Mouse (Mus musculus) hindbrain, embryonic 11.5 days (tissue): Measurements from ENCODE around the gene Plscr3. TPM values are rescaled to one million over a fixed set of nuclear protein-coding genes. Genes with fewer than 3 reads are reported as not detected.

Experiments
- ATAC-seq: fragments of 200-750 bp; cut with Nextera tagmentation; 2 replicates; pipeline ENCODE4 v1.8.0; 2017; ENCODE audit warnings: mild to moderate bottlenecking, moderate TSS enrichment, moderate library complexity; ENCODE audit not compliant: low FRiP score
- DNase-seq: peaks from one replicate; pipeline ENCODE4 v3.0.0-alpha.2; 2015; ENCODE audit warnings: low spot score
- H3K27ac ChIP-seq: fragments of 300-500 bp; sonication (generic); 2 replicates; pipeline ENCODE4 v1.5.1; 2014; ENCODE audit warnings: mild to moderate bottlenecking, low read depth, low read length
- H3K27me3 ChIP-seq: fragments of 300-500 bp; sonication (generic); 2 replicates; pipeline ENCODE4 v1.6.1; 2014; ENCODE audit warnings: mild to moderate bottlenecking, low read length, moderate library complexity, mixed read lengths; ENCODE audit not compliant: control insufficient read depth, insufficient read depth
- H3K36me3 ChIP-seq: fragments of 300-500 bp; sonication (generic); 2 replicates; pipeline ENCODE4 v1.6.1; 2014; ENCODE audit warnings: mild to moderate bottlenecking, low read length, moderate library complexity, mixed read lengths; ENCODE audit not compliant: control insufficient read depth, insufficient read depth
- H3K4me1 ChIP-seq: fragments of 300-500 bp; sonication (generic); replicated peaks from 2 replicates; pipeline ENCODE4 v1.6.1; 2014; ENCODE audit warnings: low read length, mixed read lengths; ENCODE audit not compliant: control insufficient read depth, insufficient read depth
- H3K4me2 ChIP-seq: fragments of 300-500 bp; sonication (generic); replicated peaks from 2 replicates; pipeline ENCODE4 v1.6.1; 2014; ENCODE audit warnings: mild to moderate bottlenecking, low read depth, low read length
- H3K4me3 ChIP-seq: fragments of 300-500 bp; sonication (generic); 2 replicates; pipeline ENCODE4 v1.5.1; 2014; ENCODE audit warnings: low read depth, low read length
- H3K9ac ChIP-seq: fragments of 300-500 bp; sonication (generic); 2 replicates; pipeline ENCODE4 v1.6.1; 2014; ENCODE audit warnings: low read depth, low read length
- H3K9me3 ChIP-seq: fragments of 300-500 bp; sonication (generic); 2 replicates; pipeline ENCODE4 v1.6.1; 2016; ENCODE audit warnings: low read length; ENCODE audit not compliant: control insufficient read depth
- WGBS: fragments of 180-500 bp; shearing (Covaris S2); extraction: QIAGEN DNeasy Blood & Tissue Kit; methylation state at CpG from one replicate; pipeline ENCODE4 v1.1.7; 2014; 5-methylcytosine and 5-hydroxymethylcytosine counted together
- polyA plus RNA-seq: library from polyadenylated mRNA; unstranded; fragments of >200 nt; fragmentation: Nextera tagmentation; extraction: Ambion mirVana; gene quantifications from 2 replicates; pipeline ENCODE4 v1.2.1, GENCODE M21; 2014

The Plscr3 gene
- polyA plus RNA-seq, 1 experiment from 2014 or later, result 62.6 TPM

GRCm38 (mm10) chr11:69884240-69884639 lies 38.1 kb downstream of the Plscr3 start:
- Histone ChIP-seq H3K4me2 (no peak overlapping the region), H3K9ac (no peak overlapping the region), H3K9me3 (no peaks in the 10 kb centered on the region), H3K27me3 (no peaks in the 10 kb centered on the region), H3K36me3 (no peaks in the 10 kb centered on the region), H3K27ac (no peak overlapping the region), H3K4me3 (no peak overlapping the region), H3K4me1 (no peaks in the 10 kb centered on the region; the same call in none of the 2 replicates)
- ATAC-seq, result no peak
- WGBS, result 88% methylated on average over 9 of the region's 9 CpGs
- DNase-seq, result no peak

DNA sequence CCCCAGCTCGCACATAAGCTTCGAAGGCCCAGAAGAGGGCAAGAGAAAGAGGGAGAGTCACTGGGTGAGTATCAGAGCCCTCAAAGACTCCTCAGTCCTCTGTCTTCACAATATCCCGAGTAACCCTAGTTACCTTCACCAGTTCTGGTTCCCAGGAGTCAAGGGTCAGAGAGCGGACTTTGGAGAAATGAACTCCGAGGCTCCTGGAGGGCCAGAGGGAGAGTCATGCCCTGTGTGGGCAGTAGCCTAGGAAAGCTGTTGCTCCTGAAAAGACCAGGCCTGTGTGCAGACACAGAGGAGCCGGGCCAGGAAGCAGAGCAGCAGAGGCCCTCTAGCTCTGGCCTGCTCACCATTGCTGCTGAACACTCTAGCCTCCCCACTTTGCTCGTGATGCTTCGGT lies 38.5 kb downstream of the Plscr3 start:
- Histone ChIP-seq H3K4me1 (no peaks in the 10 kb centered on the region; the same call in none of the 2 replicates), H3K9ac (no peak overlapping the region), H3K27me3 (no peaks in the 10 kb centered on the region), H3K4me2 (no peak overlapping the region), H3K4me3 (no peak overlapping the region), H3K9me3 (no peaks in the 10 kb centered on the region), H3K36me3 (no peaks in the 10 kb centered on the region), H3K27ac (no peak overlapping the region)
- ATAC-seq (no peak), DNase-seq (no peak)
- WGBS, result 80% methylated on average over 8 of the region's 8 CpGs

DNA sequence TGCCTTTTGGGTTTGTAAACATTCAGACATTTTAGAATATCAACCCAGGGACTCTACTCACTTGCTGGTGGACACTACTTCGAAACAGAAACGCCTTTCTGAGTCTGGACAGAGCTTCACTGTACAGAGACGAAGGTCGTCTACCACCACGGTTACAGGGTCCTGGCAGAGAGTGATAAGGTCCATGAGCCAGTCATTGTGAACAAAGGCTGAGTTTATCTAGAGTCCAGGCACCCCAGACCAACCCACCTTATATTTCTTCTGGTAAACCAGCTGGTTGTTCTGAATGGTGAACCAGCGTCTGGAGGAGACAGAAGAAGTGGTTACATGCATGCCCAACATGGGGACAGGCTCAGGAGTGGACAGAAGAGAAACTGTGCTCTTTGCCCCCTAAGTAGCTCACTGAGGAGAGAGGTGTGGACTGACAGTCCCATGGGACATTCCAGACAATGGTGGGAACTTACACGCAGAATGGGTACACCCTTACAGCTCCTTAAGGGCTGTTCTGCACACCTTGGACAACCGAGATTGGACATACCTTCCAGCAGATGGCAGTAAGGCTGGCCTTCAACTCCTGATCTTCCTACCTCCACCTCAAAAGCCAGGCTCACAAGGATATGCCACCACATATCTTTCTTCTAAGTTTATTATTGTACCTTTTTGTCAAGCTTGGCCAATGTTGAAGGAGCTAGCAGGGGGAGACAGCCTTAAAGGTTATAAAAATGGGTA lies 40.9 kb downstream of the Plscr3 start:
- ATAC-seq (no peak), DNase-seq (no peak)
- Histone ChIP-seq H3K4me2 (no peak overlapping the region), H3K27ac (no peak overlapping the region), H3K4me1 (no peaks in the 10 kb centered on the region), H3K4me3 (no peak overlapping the region), H3K36me3 (no peaks in the 10 kb centered on the region), H3K27me3 (no peaks in the 10 kb centered on the region), H3K9ac (no peak overlapping the region), H3K9me3 (no peaks in the 10 kb centered on the region)
- 76% methylated on average over 8 of the region's 8 CpGs for WGBS

GRCm38 (mm10) chr11:69891482-69891881 lies 45.3 kb downstream of the Plscr3 start:
- H3K4me1 ChIP-seq, result no peaks in the 10 kb centered on the region
- H3K27me3 ChIP-seq, result no peaks in the 10 kb centered on the region
- no peak overlapping the region for H3K9ac ChIP-seq
- WGBS, result 80% methylated on average over 4 of the region's 4 CpGs
- H3K36me3 ChIP-seq, result no peaks in the 10 kb centered on the region
- H3K27ac ChIP-seq, result no peak overlapping the region
- ATAC-seq (no peak), DNase-seq (no peak)
- no peak overlapping the region for H3K4me2 ChIP-seq
- no peaks in the 10 kb centered on the region for H3K9me3 ChIP-seq
- H3K4me3 ChIP-seq, result no peak overlapping the region

GRCm38 (mm10) chr11:69894671-69895070 lies 48.5 kb downstream of the Plscr3 start:
- ATAC-seq (no peak), DNase-seq (no peak)
- no peak overlapping the region for H3K9ac ChIP-seq
- H3K36me3 ChIP-seq, result no peaks in the 10 kb centered on the region
- peaks cover 6% of the 10 kb centered on the region for H3K4me1 ChIP-seq
- H3K27ac ChIP-seq, result no peak overlapping the region
- H3K9me3 ChIP-seq, result no peaks in the 10 kb centered on the region
- WGBS, result 85% methylated on average over 5 of the region's 5 CpGs
- no peak overlapping the region for H3K4me2 ChIP-seq
- H3K4me3 ChIP-seq, result no peak overlapping the region
- no peaks in the 10 kb centered on the region for H3K27me3 ChIP-seq

DNA sequence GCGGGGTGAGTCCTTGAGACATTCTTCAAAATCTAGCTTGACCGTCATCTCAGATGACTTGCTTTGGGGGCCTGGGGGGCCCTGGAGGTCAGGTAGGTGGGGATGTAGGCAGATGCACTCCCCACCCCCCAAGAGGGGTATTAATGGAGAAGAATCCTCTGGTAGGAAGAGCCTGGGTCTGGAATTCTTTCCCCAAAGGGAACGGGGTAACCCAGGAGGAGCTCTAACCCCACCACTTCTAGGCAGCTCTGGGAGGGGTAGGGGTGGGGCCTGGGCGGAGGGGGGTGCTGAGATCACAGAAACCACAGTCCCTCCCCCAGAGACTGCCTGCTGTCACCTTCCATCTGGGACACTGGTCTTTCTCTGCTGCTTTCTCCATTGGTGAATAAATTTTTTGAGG lies 49.1 kb downstream of the Plscr3 start, which contains the start of gene Acap1:
Gene Acap1, minus strand, starts transcription at position 249 of the 400 bp plus-strand sequence.
- DNase-seq, result no peak
- ATAC-seq, result no peak
- Histone ChIP-seq H3K27ac (no peak within 1 kb of the TSS), H3K36me3 (no peaks in the 10 kb centered on the region), H3K27me3 (no peaks in the 10 kb centered on the region), H3K4me2 (no peak within 1 kb of the TSS), H3K9ac (no peak within 1 kb of the TSS), H3K9me3 (no peaks in the 10 kb centered on the region), H3K4me1 (peaks cover 6% of the 10 kb centered on the region), H3K4me3 (no peak within 1 kb of the TSS)
- WGBS, result 72% methylated on average over 4 of the region's 4 CpGs

DNA sequence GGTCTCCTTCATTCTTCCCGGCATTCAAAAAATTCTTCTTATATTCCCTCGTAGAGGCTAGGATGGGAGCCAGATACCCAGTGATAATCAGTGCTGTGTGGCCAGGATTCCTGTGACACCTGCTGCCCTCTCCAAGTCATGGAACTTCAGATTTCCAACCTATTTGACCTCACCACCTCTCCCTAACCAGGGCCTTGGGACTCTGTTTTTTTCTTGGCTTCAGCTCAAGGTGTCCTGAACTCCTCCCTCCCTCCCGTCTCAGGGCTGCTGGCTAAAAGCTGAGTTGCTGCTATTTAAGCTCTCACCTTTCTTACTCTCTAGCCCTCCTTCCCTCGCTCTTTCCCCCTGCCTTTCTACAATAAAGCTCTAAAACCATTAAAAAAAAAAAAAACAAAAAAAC lies 53.7 kb downstream of the Plscr3 start:
- DNase-seq (peak; percentile 39), ATAC-seq (no peak)
- Histone ChIP-seq H3K4me2 (peak overlapping the region; percentile 97), H3K4me3 (peak overlapping the region; percentile 92), H3K36me3 (0 out of 2 replicates have a peak, but pooled peaks cover 4% of the 10 kb centered on the region), H3K9ac (peak overlapping the region; percentile 96), H3K4me1 (peaks cover 14% of the 10 kb centered on the region), H3K9me3 (no peaks in the 10 kb centered on the region), H3K27ac (no peak overlapping the region), H3K27me3 (no peaks in the 10 kb centered on the region)
- WGBS, result 30% methylated on average over 4 of the region's 4 CpGs

GRCm38 (mm10) chr11:69900471-69901405 lies 54.6 kb downstream of the Plscr3 start, which contains the start of the genes 2810408A11Rik and Neurl4:
2810408A11Rik (minus strand) TSS chr11:69900987.
Neurl4 (plus strand) TSS chr11:69901072.
- Histone ChIP-seq H3K9ac (peak within 1 kb of the TSS; percentile 96), H3K4me3 (peak within 1 kb of the TSS; percentile 92), H3K4me2 (peak within 1 kb of the TSS; percentile 97), H3K27me3 (no peaks in the 10 kb centered on the region), H3K4me1 (peaks cover 14% of the 10 kb centered on the region), H3K9me3 (no peaks in the 10 kb centered on the region), H3K27ac (peak within 1 kb of the TSS; percentile 96), H3K36me3 (peaks cover 6% of the 10 kb centered on the region)
- ATAC-seq (peak; percentile 92), DNase-seq (peak; percentile 92)
- WGBS, result under 1% methylated on average over 38 of the region's 38 CpGs
